Mouse (Mus musculus): Measurements from ENCODE around the gene Fyn.

The Fyn gene

GRCm38 (mm10) chr10:39517375-39517774 lies 148.7 kb downstream of the Fyn start:
- DNase-seq: no peak

GRCm38 (mm10) chr10:39518232-39518631 lies 149.6 kb downstream of the Fyn start:
- DNase-seq: no peak

- DNase-seq: no peak
Measured at GRCm38 (mm10) chr10:39518859-39519258, 150.2 kb downstream of the Fyn start.

- peak; percentile 77 for DNase-seq
Measured at GRCm38 (mm10) chr10:39520123-39520989, 151.7 kb downstream of the Fyn start.

GRCm38 (mm10) chr10:39521327-39521726 lies 152.7 kb downstream of the Fyn start:
- no peak for DNase-seq

DNA sequence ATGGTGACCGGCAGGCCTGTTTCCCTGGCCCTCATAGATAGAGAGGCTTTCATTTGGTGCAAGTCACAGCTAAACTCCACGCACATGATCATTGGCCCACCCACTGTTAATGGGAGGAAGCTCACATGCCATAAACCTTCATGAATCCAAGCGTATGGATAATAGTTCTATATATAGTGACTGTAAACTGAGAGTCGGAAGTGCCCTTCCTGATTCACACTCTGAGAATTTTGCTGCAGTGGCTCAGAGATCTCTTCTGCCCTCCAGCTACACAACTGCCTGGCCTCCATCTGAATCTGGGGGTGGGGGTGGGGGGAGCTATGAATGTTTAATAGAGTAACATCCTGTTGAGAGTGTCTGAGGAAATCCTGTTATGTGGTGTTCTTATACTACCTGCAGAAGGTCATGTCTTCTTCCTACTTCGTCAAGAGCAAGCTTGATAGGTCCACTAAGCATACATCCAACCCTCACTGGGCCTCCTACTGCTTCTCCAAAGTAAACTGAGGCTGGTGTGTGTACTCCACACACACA lies 153.3 kb downstream of the Fyn start:
- no peak for DNase-seq

GRCm38 (mm10) chr10:39522857-39523614 lies 154.4 kb downstream of the Fyn start:
- no peak for DNase-seq

DNA sequence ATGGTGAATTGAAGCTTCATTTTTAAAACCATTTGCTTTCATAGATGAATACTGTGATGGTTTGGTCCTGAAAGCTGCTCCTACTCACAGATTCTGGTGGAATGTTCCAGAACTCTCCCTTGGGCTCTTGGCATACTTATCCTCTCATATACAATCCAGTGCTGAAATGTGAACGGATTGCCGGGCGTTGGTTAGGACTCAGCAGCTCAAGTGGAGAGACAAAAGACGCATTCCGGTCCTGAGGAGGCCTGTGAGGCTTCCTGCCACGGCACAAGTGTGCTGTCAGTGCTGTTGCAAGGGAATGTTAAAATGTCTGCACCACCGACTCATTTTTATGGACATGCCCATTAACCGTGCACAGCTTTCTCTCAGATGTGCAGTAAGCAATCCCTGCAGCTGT lies 155.7 kb downstream of the Fyn start:
- DNase-seq: no peak

DNA sequence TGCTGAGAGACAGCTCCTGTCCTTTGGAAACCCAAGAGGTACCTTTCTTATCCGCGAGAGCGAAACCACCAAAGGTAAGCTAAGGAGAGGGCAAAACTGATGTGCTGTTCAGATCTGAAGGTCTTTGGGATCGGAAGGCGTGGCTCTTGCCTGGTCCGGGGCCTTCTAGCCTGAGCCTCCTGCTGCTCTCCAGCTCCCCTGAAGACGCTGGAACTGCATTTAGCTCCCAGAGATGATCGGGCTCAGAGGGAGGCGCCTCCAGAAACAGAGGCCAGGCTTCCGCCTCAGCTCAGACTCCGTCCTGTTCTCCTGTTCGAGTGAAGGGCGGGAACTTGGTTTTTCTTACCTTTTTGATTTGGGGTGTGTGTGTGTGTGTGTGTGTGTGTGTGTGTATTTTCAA lies 156.8 kb downstream of the Fyn start:
- no peak for DNase-seq

GRCm38 (mm10) chr10:39527113-39527512 lies 158.5 kb downstream of the Fyn start:
- no peak for DNase-seq

GRCm38 (mm10) chr10:39529179-39529578 lies 160.5 kb downstream of the Fyn start:
- no peak for DNase-seq

GRCm38 (mm10) chr10:39532008-39532740 lies 163.5 kb downstream of the Fyn start:
- DNase-seq: no peak

DNA sequence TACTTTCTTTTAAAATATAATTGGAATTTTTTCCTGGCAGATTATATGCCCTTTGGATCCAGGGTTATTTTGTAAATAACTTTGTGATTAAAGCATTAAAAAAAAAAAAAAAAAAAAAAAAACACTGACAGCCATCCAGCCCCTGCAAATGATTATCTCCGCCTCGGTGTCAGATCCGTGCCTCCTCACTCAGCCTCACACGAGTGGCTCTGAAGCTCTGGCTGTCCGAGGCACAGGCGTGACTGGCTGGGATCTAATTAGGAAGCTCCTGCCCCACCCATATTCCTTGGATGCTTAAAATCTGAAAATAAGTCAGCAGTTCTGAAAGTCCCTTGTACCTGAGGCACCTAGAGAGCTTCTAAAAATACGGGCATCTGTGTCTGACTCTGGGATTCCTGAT lies 164.2 kb downstream of the Fyn start:
- no peak for DNase-seq

DNA sequence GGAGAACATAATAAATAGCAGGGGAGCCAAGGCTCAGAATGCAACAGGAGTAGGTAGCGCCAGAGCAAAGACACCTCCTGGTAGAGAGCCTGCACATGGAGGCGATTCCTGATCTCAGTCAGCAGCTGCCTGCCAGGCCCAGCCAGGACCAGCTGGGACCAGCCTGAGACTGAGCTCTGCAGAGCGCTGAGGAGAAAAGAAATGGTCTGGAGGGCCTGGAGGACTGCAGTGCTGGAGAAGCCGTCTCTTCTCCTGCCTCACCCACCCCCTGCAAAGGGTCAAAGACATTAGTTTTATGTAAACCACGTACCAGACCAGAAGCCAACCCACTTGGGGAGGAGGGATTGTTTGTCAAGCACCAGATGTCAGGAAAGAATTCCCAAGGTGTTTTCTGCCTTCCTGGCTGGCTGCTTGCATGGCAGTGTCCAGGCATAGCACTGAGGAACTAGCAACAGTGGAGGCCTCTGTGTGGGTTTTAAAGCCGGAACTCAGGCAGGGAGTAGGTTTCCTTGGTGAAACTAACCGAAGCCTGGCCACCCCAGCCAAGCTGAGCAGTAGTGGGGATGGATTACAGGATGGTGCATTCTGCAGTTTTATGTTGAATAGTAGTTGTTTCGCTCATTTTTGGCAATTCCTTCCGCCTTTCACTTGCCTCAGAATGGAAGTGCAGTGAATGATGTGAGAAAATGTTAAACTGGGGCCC lies 165.8 kb downstream of the Fyn start:
- no peak for DNase-seq

GRCm38 (mm10) chr10:39535347-39535746 lies 166.7 kb downstream of the Fyn start:
- no peak for DNase-seq

GRCm38 (mm10) chr10:39536258-39536657 lies 167.6 kb downstream of the Fyn start:
- DNase-seq: peak; percentile 82

GRCm38 (mm10) chr10:39540012-39540647 lies 171.5 kb downstream of the Fyn start:
- DNase-seq: no peak

DNA sequence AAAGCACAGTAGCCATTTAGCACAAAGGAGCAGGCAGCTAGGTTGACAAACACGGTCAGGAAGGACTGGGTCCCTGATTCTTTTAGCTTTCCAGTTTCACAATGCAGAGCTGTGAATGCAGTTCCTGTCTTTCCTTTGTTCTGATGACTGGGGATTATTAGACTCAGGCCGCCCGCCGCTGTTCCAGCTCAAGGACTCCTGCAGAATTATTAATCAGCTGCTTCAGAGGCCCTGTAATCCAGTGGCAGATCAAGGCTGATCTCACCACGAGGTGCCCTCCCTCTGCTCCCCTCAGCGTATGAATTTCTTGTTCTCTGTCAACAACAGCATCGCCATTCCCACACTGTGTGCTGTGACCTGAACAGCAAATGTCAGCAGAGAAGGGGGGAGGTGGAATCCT lies 172.3 kb downstream of the Fyn start:
- peak; percentile 80 for DNase-seq

GRCm38 (mm10) chr10:39541451-39541874 lies 172.8 kb downstream of the Fyn start:
- no peak for DNase-seq

- DNase-seq: peak; percentile 69
Measured at GRCm38 (mm10) chr10:39541951-39542521, 173.4 kb downstream of the Fyn start.

DNA sequence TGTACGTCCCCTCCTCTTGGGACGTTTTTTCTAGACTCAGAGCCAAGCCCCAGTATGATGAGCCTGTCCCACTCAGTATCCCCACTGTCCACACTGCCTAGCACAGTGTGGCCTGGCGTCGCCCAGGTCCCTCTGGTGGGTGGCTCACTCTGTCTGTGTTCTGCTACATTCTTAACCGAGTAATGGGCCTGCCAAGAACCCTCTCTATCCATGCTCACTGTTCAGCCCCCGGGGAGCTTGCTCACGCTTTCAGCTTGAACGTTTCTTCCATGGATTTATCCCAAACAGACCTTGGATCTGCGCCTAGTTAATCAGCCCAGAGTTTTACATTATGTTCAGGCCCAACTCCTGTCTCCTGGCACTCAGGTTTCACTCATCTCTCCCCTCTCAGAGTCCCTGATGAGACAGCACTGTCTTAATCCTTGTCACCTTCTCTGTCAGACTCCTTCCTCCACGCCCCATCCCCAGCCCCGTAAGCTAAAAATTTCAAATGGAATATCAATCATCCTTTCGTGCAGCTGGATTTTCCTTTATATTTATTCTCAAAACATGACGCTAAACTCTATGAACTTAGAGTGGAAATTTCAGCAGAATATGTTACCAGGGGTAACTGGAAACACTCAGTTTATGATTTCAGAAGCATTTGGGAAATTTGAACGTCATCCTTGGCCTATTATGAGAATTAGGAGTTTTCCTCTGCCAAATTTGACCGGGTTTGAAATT lies 174.0 kb downstream of the Fyn start:
- no peak for DNase-seq

Measured in layer of hippocampus, adult 9-11 months (tissue).